Mouse (Mus musculus) cerebellum, adult 2 months (tissue): ENCODE data around the gene Dand5. TPM values are rescaled to one million over a fixed set of nuclear protein-coding genes. Genes with fewer than 3 reads are reported as not detected.
A peak's percentile ranks its signal among the peaks of the same experiment; 100 is the strongest.

Experiments
- DNase-seq, 2 experiments: peaks; one replicate each; pipeline ENCODE4 v3.0.0; 2021
- H3K27ac ChIP-seq: fragments of 200-500 bp; 2 replicates; pipeline ENCODE4 v1.5.1; 2012; ENCODE audit warnings: low read length, control low read depth, inconsistent platforms; ENCODE audit not compliant: insufficient read depth
- H3K27me3 ChIP-seq: fragments of 200-500 bp; 2 replicates; pipeline ENCODE4 v1.6.1; 2012; ENCODE audit warnings: inconsistent platforms, mild to moderate bottlenecking, low read length, moderate library complexity; ENCODE audit not compliant: control insufficient read depth, insufficient read depth
- H3K4me1 ChIP-seq: fragments of 200-500 bp; 2 replicates; pipeline ENCODE4 v1.6.1; 2011; ENCODE audit warnings: low read length; ENCODE audit not compliant: control insufficient read depth, insufficient read depth
- H3K4me3 ChIP-seq: fragments of 200-500 bp; replicated peaks from 2 replicates; pipeline ENCODE3; 2011; ENCODE audit warnings: mild to moderate bottlenecking, low read depth, low read length, control low read depth; ENCODE audit not compliant: insufficient read depth
- CTCF ChIP-seq: fragments of 200-500 bp; IDR thresholded peaks from 2 replicates; pipeline ENCODE4 v1.5.1; 2011; ENCODE audit warnings: low read depth, mild to moderate bottlenecking, control low read depth, low read length, moderate library complexity, borderline replicate concordance; ENCODE audit not compliant: insufficient read depth
- POLR2A ChIP-seq: fragments of 200-500 bp; IDR thresholded peaks from 2 replicates; pipeline ENCODE4 v1.6.1; 2011; ENCODE audit warnings: low read length, control low read depth, borderline replicate concordance; ENCODE audit not compliant: insufficient read depth
- WGBS: fragments of 180-500 bp; shearing (Covaris S2); methylation state at CpG from one replicate; pipeline ENCODE4 v1.1.7; 2018; 5-methylcytosine and 5-hydroxymethylcytosine counted together
- polyA plus RNA-seq: library from polyadenylated mRNA; depleted of rRNA; stranded (reverse); fragments of >200 nt; gene quantifications from 2 replicates; pipeline ENCODE4 v1.2.3, GENCODE M21; 2012

The Dand5 gene
- polyA plus RNA-seq, 1 experiment, result 16.2 TPM

- under 1% methylated on average over 30 of the region's 30 CpGs for WGBS
- Histone ChIP-seq H3K4me3 (peak overlapping the region; percentile 82), H3K27me3 (no peaks in the 10 kb centered on the region), H3K4me1 (peaks cover 9% of the 10 kb centered on the region; the same call in 1 of the 2 replicates), H3K27ac (peak overlapping the region; percentile 79)
- TF ChIP-seq POLR2A (no peak), CTCF (no peak)
- DNase-seq, result peak in 1 of 2 experiments; percentile 57
Observed at GRCm38 (mm10) chr8:84846094-84846721, 23.6 kb upstream of the Dand5 start.

GRCm38 (mm10) chr8:84845355-84846093 is 22.9 kb upstream of the Dand5 start:
- H3K27me3 ChIP-seq, result no peaks in the 10 kb centered on the region
- H3K27ac ChIP-seq, result 0 out of 2 replicates have a peak overlapping the region, but pooled peaks have one; percentile 79
- WGBS, result 6% methylated on average over 12 of the region's 12 CpGs
- peaks cover 9% of the 10 kb centered on the region; the same call in 1 of the 2 replicates for H3K4me1 ChIP-seq
- TF ChIP-seq POLR2A (no peak), CTCF (peak; percentile 59; the same call in 1 of the 2 replicates)
- peak; percentile 58 to 61 for DNase-seq
- H3K4me3 ChIP-seq, result peak overlapping the region; percentile 82

- Histone ChIP-seq H3K27ac (no peak overlapping the region), H3K4me1 (peaks cover 9% of the 10 kb centered on the region; the same call in 1 of the 2 replicates), H3K4me3 (peak overlapping the region; percentile 20), H3K27me3 (no peaks in the 10 kb centered on the region)
- TF ChIP-seq POLR2A, result no peak
- DNase-seq, result no peak
- 77% methylated on average over 9 of the region's 9 CpGs for WGBS
Observed at GRCm38 (mm10) chr8:84844397-84845070, 21.9 kb upstream of the Dand5 start.

- H3K4me3 ChIP-seq, result no peak overlapping the region
- no peak overlapping the region for H3K27ac ChIP-seq
- H3K4me1 ChIP-seq, result peaks cover 23% of the 10 kb centered on the region
- no peaks in the 10 kb centered on the region for H3K27me3 ChIP-seq
- DNase-seq, result no peak
- TF ChIP-seq CTCF (no peak), POLR2A (no peak)
- WGBS, result 76% methylated on average over 1 of the region's 1 CpGs
Observed at GRCm38 (mm10) chr8:84841514-84841913, 18.9 kb upstream of the Dand5 start.

- Histone ChIP-seq H3K27me3 (no peaks in the 10 kb centered on the region), H3K27ac (peak within 1 kb of the TSS; percentile 66; the same call in 1 of the 2 replicates), H3K4me1 (peaks cover 28% of the 10 kb centered on the region), H3K4me3 (peak within 1 kb of the TSS; percentile 98)
- under 1% methylated on average over 55 of the region's 55 CpGs for WGBS
- peak; percentile 92 for DNase-seq
- TF ChIP-seq CTCF (no peak), POLR2A (peak; percentile 79)
Observed at GRCm38 (mm10) chr8:84840248-84840999, 17.8 kb upstream of the Dand5 start, which contains the start of gene Rad23a. Gene Rad23a (minus strand): TSS chr8:84840665.

- under 1% methylated on average over 7 of the region's 7 CpGs for WGBS
- Histone ChIP-seq H3K4me1 (peaks cover 30% of the 10 kb centered on the region), H3K4me3 (peak overlapping the region; percentile 98), H3K27ac (peak overlapping the region; percentile 66; the same call in 1 of the 2 replicates), H3K27me3 (no peaks in the 10 kb centered on the region)
- no peak for DNase-seq
- TF ChIP-seq CTCF (no peak), POLR2A (no peak)
Observed at GRCm38 (mm10) chr8:84839875-84840247, 17.2 kb upstream of the Dand5 start.

GRCm38 (mm10) chr8:84839411-84839810 is 16.8 kb upstream of the Dand5 start:
- no peaks in the 10 kb centered on the region for H3K27me3 ChIP-seq
- H3K4me3 ChIP-seq, result no peak overlapping the region
- TF ChIP-seq CTCF (no peak), POLR2A (no peak)
- no peak for DNase-seq
- no peak overlapping the region for H3K27ac ChIP-seq
- 92% methylated on average over 2 of the region's 2 CpGs for WGBS
- peaks cover 30% of the 10 kb centered on the region for H3K4me1 ChIP-seq
